Mouse (Mus musculus): Measurements from ENCODE around the gene Faf2. TPM values are rescaled to one million over a fixed set of nuclear protein-coding genes. Genes with fewer than 3 reads are reported as not detected.

Faf2 gene
- total and polyA plus RNA-seq, 2 experiments from 2014 or later: 27.2 to 32.1 TPM

- Histone ChIP-seq H3K4me3 (ENCODE audit: low read depth, low read length) (no peak overlapping the region), H3K27me3 (ENCODE audit: control insufficient read depth, insufficient read depth, low read length) (no peaks in the 10 kb centered on the region), H3K27ac (ENCODE audit: low read depth) (no peak overlapping the region), H3K36me3 (replicated peaks; ENCODE audit: control insufficient read depth, insufficient read depth, low read length) (no peaks in the 10 kb centered on the region), H3K9ac (replicated peaks; ENCODE audit: low read depth, low read length) (no peak overlapping the region), H3K4me1 (ENCODE audit: control insufficient read depth, insufficient read depth) (no peaks in the 10 kb centered on the region), H3K4me2 (ENCODE audit: low read depth, low read length) (no peak overlapping the region), H3K9me3 (replicated peaks; ENCODE audit: control insufficient read depth, low read length) (no peaks in the 10 kb centered on the region)
- DNase-seq (ENCODE audit: low spot score) (no peak), ATAC-seq (ENCODE audit: insufficient read depth, low read depth) (no peak)
- TF ChIP-seq CTCF (IDR thresholded peaks at IDR 0.05; ENCODE audit: low read depth) (no peak), EP300 (IDR thresholded peaks at IDR 0.05; ENCODE audit: low read depth) (no peak)
- whole genome bisulfite sequencing: 67% methylated on average over 2 of the region's 2 CpGs
These were observed 48.9 kb downstream of the Faf2 start for GRCm38 (mm10) chr13:54670491-54670890.

GRCm38 (mm10) chr13:54675895-54676590, 54.5 kb downstream of the Faf2 start:
- Histone ChIP-seq H3K9me3 (replicated peaks; ENCODE audit: control insufficient read depth, low read length) (no peaks in the 10 kb centered on the region), H3K4me1 (ENCODE audit: control insufficient read depth, insufficient read depth) (no peaks in the 10 kb centered on the region), H3K4me3 (ENCODE audit: low read depth, low read length) (no peak overlapping the region), H3K4me2 (ENCODE audit: low read depth, low read length) (no peak overlapping the region), H3K27ac (ENCODE audit: low read depth) (no peak overlapping the region), H3K9ac (replicated peaks; ENCODE audit: low read depth, low read length) (no peak overlapping the region), H3K36me3 (replicated peaks; ENCODE audit: control insufficient read depth, insufficient read depth, low read length) (peaks cover 20% of the 10 kb centered on the region), H3K27me3 (ENCODE audit: control insufficient read depth, insufficient read depth, low read length) (no peaks in the 10 kb centered on the region)
- WGBS: 68% methylated on average over 11 of the region's 11 CpGs
- DNase-seq (ENCODE audit: low spot score) (no peak), ATAC-seq (ENCODE audit: insufficient read depth, low read depth) (no peak)
- TF ChIP-seq CTCF (IDR thresholded peaks at IDR 0.05; ENCODE audit: low read depth) (no peak), EP300 (IDR thresholded peaks at IDR 0.05; ENCODE audit: low read depth) (no peak)

- ATAC-seq (ENCODE audit: insufficient read depth, low read depth): no peak
- 58% methylated on average over 4 of the region's 4 CpGs for WGBS
- Histone ChIP-seq H3K4me2 (ENCODE audit: low read depth, low read length) (no peak overlapping the region), H3K4me1 (ENCODE audit: control insufficient read depth, insufficient read depth) (no peaks in the 10 kb centered on the region), H3K27ac (ENCODE audit: low read depth) (no peak overlapping the region), H3K36me3 (replicated peaks; ENCODE audit: control insufficient read depth, insufficient read depth, low read length) (peaks cover 42% of the 10 kb centered on the region), H3K27me3 (ENCODE audit: control insufficient read depth, insufficient read depth, low read length) (no peaks in the 10 kb centered on the region), H3K4me3 (ENCODE audit: low read depth, low read length) (no peak overlapping the region), H3K9ac (replicated peaks; ENCODE audit: low read depth, low read length) (no peak overlapping the region), H3K9me3 (replicated peaks; ENCODE audit: control insufficient read depth, low read length) (no peaks in the 10 kb centered on the region)
- no peak for DNase-seq (ENCODE audit: low spot score)
- TF ChIP-seq CTCF (IDR thresholded peaks at IDR 0.05; ENCODE audit: low read depth) (no peak), EP300 (IDR thresholded peaks at IDR 0.05; ENCODE audit: low read depth) (no peak)
These were observed 56.7 kb downstream of the Faf2 start for GRCm38 (mm10) chr13:54678263-54678662.

GRCm38 (mm10) chr13:54680184-54680853, 58.7 kb downstream of the Faf2 start:
- 75% methylated on average over 17 of the region's 17 CpGs for WGBS
- DNase-seq (ENCODE audit: low spot score) (no peak), ATAC-seq (ENCODE audit: insufficient read depth, low read depth) (no peak)
- Histone ChIP-seq H3K27ac (ENCODE audit: low read depth) (no peak overlapping the region), H3K4me2 (ENCODE audit: low read depth, low read length) (no peak overlapping the region), H3K36me3 (replicated peaks; ENCODE audit: control insufficient read depth, insufficient read depth, low read length) (peaks cover 50% of the 10 kb centered on the region), H3K9me3 (replicated peaks; ENCODE audit: control insufficient read depth, low read length) (no peaks in the 10 kb centered on the region), H3K4me3 (ENCODE audit: low read depth, low read length) (no peak overlapping the region), H3K4me1 (ENCODE audit: control insufficient read depth, insufficient read depth) (peaks cover 15% of the 10 kb centered on the region), H3K9ac (replicated peaks; ENCODE audit: low read depth, low read length) (no peak overlapping the region), H3K27me3 (ENCODE audit: control insufficient read depth, insufficient read depth, low read length) (no peaks in the 10 kb centered on the region)
- TF ChIP-seq EP300 (IDR thresholded peaks at IDR 0.05; ENCODE audit: low read depth) (no peak), CTCF (IDR thresholded peaks at IDR 0.05; ENCODE audit: low read depth) (no peak)

GRCm38 (mm10) chr13:54681291-54681690, 59.7 kb downstream of the Faf2 start:
- Histone ChIP-seq H3K4me2 (ENCODE audit: low read depth, low read length) (no peak overlapping the region), H3K27ac (ENCODE audit: low read depth) (no peak overlapping the region), H3K9ac (replicated peaks; ENCODE audit: low read depth, low read length) (no peak overlapping the region), H3K36me3 (replicated peaks; ENCODE audit: control insufficient read depth, insufficient read depth, low read length) (peaks cover 50% of the 10 kb centered on the region), H3K9me3 (replicated peaks; ENCODE audit: control insufficient read depth, low read length) (no peaks in the 10 kb centered on the region), H3K4me3 (ENCODE audit: low read depth, low read length) (no peak overlapping the region), H3K27me3 (ENCODE audit: control insufficient read depth, insufficient read depth, low read length) (no peaks in the 10 kb centered on the region), H3K4me1 (ENCODE audit: control insufficient read depth, insufficient read depth) (peaks cover 25% of the 10 kb centered on the region)
- DNase-seq (ENCODE audit: low spot score): no peak
- no peak for ATAC-seq (ENCODE audit: insufficient read depth, low read depth)
- WGBS: 75% methylated on average over 8 of the region's 8 CpGs
- TF ChIP-seq EP300 (IDR thresholded peaks at IDR 0.05; ENCODE audit: low read depth) (no peak), CTCF (IDR thresholded peaks at IDR 0.05; ENCODE audit: low read depth) (no peak)
